Mouse (Mus musculus) cerebellum, postnatal 25 days (tissue): ENCODE data around the gene Ryr2.
"Not testable (repeated sequence)": the region's sequence is repeated elsewhere in the genome, so short reads cannot be mapped to it uniquely, and the experiment has no call there.

Source experiments
- DNase-seq, 2 experiments: peaks; one replicate each; pipeline ENCODE4 v3.0.0; 2021; ENCODE audit warnings: mixed read lengths in 2 of 2

The Ryr2 gene

GRCm38 (mm10) chr13:11934297-11935060, 172.3 kb downstream of the Ryr2 start:
- not testable (repeated sequence) for DNase-seq

- DNase-seq, result no peak
These were observed 173.4 kb downstream of the Ryr2 start for GRCm38 (mm10) chr13:11933334-11933733.

DNA sequence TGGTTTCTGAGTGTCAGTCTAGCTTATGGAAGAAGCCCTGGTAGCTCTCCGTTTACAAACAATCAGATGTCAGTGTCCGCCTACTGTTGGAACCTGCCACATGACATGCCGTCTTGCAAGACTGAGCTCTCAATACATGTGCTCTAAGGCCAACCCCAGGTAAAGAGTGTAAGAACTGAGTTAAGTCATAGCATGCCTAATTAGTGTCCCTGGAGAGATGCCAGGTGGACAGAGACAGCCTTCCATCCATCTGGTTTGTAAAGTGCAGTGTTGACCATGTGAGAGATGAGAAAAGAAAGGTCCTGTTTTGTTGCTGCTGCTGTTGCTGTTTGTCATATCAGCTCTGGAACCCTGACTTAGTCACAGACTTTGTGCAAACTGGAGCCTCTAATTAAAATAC, 178.0 kb downstream of the Ryr2 start:
- peak in 1 of 2 experiments; percentile 54 for DNase-seq

DNA sequence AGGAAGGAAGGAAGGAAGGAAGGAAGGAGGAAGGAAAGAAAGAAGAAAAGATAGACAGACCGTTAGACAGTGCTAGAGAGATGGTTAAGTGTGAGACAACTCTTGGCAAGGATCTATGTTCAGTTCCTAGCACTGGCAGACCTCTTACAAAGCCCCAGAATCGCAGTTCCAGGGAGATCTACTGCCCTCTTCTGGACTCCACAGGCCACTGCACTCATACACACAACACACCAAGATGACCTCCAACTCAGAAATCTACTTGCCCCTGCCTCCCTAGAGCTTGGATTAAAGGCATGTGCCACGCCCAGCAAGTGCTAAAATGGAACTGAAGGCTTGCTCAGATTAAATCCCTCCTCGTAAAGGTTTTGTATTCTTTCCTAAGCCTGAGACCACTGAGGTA, 179.0 kb downstream of the Ryr2 start:
- no peak for DNase-seq

GRCm38 (mm10) chr13:11926720-11927500, 179.8 kb downstream of the Ryr2 start:
- DNase-seq, result peak; percentile 43 to 44

- DNase-seq, result no peak
These were observed 180.5 kb downstream of the Ryr2 start for GRCm38 (mm10) chr13:11926215-11926614.

GRCm38 (mm10) chr13:11924732-11925131, 182.0 kb downstream of the Ryr2 start:
- no peak for DNase-seq

DNA sequence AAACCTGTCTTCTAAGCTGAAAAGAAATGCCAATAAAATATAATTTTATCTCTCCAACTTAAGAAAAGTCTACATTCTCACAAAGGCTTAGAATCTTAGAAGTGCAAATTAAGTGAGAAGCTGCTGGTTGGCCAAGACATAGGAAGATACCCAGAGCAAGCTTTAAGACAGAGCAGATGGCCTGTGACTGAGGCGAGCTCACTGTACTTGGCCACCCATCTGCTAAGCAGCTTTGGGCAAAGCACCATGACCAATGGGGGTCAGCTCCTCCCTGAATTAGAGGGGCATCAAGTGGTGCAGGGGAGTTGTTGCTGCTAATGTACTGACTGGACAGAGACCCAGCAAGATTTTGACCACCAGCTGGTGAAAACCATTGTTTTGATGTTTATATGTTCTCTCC, 186.2 kb downstream of the Ryr2 start:
- DNase-seq, result peak; percentile 54 to 56

GRCm38 (mm10) chr13:11919448-11919847, 187.3 kb downstream of the Ryr2 start:
- no peak for DNase-seq

DNA sequence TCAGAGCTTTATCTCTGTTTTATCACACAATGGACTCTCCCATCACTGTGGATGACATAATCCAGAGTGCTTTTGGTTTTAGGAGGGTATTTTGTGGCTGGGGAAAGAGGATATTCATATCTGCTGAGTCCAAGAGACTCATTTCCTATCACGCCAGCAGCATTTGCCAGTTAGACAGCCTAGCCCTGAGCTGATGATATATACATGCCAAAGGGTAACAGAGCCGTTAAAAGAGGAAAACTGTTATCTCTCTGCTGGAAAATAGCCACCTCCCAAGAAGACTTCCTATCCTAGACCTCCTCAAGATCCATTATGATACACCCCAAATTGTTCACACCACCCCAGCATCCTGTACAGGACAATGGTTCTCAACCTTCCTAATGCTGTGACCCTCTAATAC, 191.1 kb downstream of the Ryr2 start:
- no peak for DNase-seq

DNA sequence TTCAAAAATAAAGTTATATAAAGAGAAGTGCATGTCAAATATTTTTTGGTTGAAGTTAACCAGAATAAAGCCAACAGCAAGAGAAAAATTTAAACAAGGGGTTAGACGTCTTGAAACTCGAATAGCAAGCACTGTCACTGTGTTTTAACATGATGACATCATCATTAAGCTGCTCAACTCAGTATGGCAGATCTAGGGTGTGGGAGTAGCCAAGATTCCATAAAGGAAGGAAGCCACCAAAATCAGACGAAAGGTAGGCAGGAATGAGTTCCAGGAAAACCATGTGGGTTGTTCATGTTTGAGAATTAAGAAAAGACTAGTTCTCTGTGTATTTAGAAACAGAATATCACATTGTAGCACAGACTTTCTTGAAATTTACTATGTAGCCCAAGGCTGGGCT, 192.1 kb downstream of the Ryr2 start:
- no peak for DNase-seq

DNA sequence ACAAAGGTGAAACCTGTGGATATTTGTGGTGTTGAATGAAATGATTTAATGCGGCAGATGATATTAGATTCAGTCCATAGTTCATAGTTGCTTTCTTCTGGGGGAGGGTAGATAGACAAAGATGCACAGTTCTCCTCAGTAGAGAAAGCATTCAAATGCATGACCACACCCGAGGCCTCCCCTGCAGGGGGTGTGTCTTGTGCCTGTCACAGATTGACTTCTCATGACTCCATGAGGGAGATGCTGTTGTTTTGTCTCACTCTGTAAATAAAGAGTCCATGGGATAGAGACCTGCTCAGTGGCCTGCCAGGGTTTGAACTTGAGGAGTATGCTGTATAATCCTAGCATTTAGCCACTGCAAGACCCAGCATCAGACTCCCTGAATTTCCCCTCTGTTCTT, 194.5 kb downstream of the Ryr2 start:
- no peak for DNase-seq

GRCm38 (mm10) chr13:11908123-11908522, 198.6 kb downstream of the Ryr2 start:
- no peak for DNase-seq

- no peak for DNase-seq
These were observed 201.6 kb downstream of the Ryr2 start for GRCm38 (mm10) chr13:11905126-11905525.

- no peak for DNase-seq
These were observed 203.5 kb downstream of the Ryr2 start for GRCm38 (mm10) chr13:11903272-11903671.

DNA sequence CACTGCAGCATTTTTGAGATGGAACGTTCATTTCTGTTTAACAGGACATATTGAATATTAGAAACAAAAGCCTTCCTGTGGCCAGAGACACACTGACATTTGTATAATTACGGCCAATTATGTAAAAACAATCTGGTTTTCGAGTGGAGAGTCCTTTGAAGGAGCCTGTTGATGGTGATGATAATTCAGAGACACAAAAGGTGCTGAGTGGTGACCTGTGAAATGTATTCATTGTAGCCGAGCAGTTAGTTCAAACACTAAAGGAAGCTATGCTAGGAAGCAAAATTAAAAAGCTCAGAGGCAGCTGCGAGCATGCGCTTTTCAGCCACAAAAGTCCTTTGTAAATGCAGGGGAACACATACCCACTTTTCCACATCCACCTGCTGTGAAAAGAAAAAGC, 203.9 kb downstream of the Ryr2 start:
- DNase-seq, result no peak

DNA sequence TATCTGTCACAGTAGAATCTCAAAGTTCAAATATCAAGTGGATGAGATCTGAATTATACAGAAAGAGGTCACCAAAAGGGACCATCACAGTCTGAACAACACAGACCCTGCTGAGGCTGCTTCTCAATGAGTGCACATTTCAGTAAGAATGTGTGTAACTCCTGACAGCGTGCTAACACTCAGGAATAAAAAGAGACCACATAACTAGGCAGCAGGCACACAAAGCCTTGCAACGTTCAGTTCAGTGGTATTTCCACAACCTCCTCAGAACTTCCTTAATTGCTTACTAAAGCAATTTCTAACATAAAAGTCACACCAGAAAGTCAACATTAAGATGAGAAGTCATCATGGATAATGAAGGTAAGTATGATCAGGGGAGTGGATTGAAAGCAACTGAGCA, 206.1 kb downstream of the Ryr2 start:
- no peak for DNase-seq

GRCm38 (mm10) chr13:11895631-11896030, 211.1 kb downstream of the Ryr2 start:
- DNase-seq, result no peak

DNA sequence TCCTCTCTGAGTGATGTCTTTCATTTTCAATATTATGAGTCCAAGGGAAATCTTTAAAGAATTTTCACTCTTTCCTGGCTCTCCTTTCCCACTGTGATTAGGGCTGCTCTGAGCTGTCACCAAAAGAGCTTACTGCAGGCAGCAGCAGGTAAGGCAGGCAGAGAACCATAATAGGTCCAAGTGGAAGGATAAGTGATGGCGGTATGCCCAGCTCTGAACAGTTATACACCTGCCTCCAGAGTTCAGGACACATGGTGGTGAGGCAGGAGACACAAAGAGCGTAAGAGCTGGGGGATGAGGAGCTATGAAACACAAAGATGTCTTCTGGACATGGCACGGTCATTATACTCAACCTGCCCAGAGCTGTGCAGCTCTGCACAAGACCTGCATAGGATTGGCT, 215.0 kb downstream of the Ryr2 start:
- DNase-seq, result peak; percentile 59 to 79

DNA sequence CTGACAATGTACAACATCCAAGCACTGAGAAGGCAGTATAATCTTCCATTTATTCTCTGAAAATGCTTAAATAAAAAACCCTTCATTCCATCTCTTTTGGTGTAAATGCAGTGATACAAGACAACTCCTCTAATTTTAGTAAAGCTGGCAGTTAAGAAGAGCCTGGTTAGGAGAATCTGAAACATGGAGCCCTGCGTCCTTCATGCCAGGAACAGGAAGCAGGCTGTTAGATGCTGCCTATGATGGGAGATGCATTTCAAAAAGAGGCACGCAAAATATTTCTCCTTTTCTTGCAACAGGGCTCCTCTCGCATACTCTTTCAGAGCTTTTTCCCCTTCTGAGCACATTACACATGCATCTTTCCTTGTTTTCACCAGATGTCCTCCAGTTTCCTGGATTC, 215.6 kb downstream of the Ryr2 start:
- peak; percentile 16 to 27 for DNase-seq

DNA sequence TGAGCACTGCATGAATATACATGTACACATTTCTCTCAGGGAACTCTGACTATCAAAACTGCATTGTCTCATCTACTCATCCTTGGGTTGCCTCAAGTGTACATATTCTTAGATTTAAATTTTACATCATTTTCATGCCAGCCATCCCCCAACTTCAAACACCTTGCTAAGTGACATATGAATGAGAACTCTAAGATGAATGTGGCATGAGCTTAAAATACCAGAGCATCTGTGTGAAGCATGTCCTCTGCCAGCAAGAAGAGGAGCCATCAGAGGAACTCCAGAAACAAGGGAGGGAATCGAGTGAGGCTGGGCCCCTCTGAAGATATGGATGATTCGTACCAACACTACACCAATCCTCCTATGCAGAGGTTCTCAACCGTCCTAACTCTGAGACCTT, 222.6 kb downstream of the Ryr2 start:
- no peak for DNase-seq

DNA sequence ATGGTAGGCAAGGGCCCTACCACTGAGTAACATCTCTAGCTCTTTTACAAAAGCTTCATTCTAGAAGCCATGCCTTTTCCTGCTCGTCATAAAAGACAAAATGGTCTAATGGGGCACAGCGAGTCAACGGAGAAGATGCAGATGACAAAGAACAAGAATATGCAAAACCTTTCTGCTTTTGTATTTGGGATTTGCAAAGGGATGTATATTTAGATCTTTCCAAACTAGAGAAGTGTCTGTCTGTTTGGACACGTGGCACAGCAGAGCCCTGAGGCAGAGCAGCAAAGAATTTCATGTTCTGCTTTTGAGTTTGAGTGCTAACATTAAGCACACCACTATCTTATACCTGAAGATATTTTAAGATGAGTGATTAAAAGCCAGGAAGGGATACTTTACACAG, 224.4 kb downstream of the Ryr2 start:
- DNase-seq, result no peak

DNA sequence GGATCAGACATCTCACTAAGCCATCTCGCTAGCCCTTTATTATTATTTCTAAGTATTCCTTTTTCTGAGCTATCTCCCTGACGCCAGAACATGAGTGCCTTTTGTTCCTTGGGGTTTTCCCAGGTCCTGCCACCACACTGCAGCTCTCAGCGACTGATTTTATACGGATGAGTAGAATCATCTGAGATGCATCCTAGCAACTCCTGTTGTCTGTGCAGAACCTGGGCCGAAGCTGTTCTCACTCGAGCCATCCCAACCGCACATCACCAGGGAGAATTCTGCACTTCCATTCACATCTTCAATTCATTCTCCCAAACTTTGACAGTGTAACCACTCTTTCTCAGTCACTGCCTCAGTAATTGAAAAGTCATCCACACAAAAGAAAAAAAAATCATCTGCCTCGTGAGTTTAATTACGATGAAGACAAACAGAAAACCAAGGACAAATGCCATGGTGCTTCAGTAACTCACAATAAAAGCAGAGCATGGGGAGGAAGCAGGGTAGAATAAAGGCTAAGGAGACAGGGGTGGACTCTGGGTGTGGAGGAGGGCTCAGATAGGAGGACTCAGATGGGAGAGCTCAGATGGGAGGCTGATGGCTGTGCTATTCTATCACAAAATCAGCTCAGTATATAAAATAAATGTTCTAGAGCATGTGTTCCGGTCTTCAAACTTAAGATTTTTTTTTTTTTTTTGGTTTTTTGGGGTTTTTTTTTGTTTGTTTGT, 226.1 kb downstream of the Ryr2 start:
- peak in 1 of 2 experiments; percentile 22 for DNase-seq

GRCm38 (mm10) chr13:11879037-11879436, 227.7 kb downstream of the Ryr2 start:
- DNase-seq, result no peak
